Mouse (Mus musculus): ENCODE measurements around the gene Phyhipl. TPM values are rescaled to one million over a fixed set of nuclear protein-coding genes. Genes with fewer than 3 reads are reported as not detected.

The Phyhipl gene
- polyA plus RNA-seq, 1 experiment from 2014 or later: 26.9 TPM

GRCm38 (mm10) chr10:70683508-70683907, 27.7 kb upstream of the Phyhipl start:
- H3K9ac ChIP-seq (replicated peaks; ENCODE audit: low read length): no peak overlapping the region
- no peaks in the 10 kb centered on the region for H3K4me1 ChIP-seq (ENCODE audit: insufficient read depth, low read length)
- 85% methylated on average over 4 of the region's 4 CpGs for WGBS
- no peaks in the 10 kb centered on the region for H3K36me3 ChIP-seq (ENCODE audit: insufficient read depth, low read length)
- no peak for ATAC-seq (ENCODE audit: low FRiP score, low TSS enrichment)
- no peak overlapping the region for H3K4me3 ChIP-seq (ENCODE audit: low read length)
- H3K27ac ChIP-seq (ENCODE audit: low read length): no peak overlapping the region
- no peaks in the 10 kb centered on the region for H3K27me3 ChIP-seq (ENCODE audit: insufficient read depth, low read length)
- no peak overlapping the region for H3K4me2 ChIP-seq (replicated peaks; ENCODE audit: low read depth, low read length)
- no peaks in the 10 kb centered on the region for H3K9me3 ChIP-seq (ENCODE audit: low read length)

GRCm38 (mm10) chr10:70677946-70678345, 22.2 kb upstream of the Phyhipl start:
- H3K27me3 ChIP-seq (ENCODE audit: insufficient read depth, low read length): no peaks in the 10 kb centered on the region
- H3K9ac ChIP-seq (replicated peaks; ENCODE audit: low read length): no peak overlapping the region
- no peaks in the 10 kb centered on the region for H3K9me3 ChIP-seq (ENCODE audit: low read length)
- WGBS: 100% methylated on average over 1 of the region's 1 CpGs
- H3K4me1 ChIP-seq (ENCODE audit: insufficient read depth, low read length): no peaks in the 10 kb centered on the region
- no peak overlapping the region for H3K27ac ChIP-seq (ENCODE audit: low read length)
- no peak overlapping the region for H3K4me3 ChIP-seq (ENCODE audit: low read length)
- H3K36me3 ChIP-seq (ENCODE audit: insufficient read depth, low read length): no peaks in the 10 kb centered on the region
- H3K4me2 ChIP-seq (replicated peaks; ENCODE audit: low read depth, low read length): no peak overlapping the region
- ATAC-seq (ENCODE audit: low FRiP score, low TSS enrichment): no peak

GRCm38 (mm10) chr10:70656272-70656671, 507 bp upstream of the Phyhipl start:
- ATAC-seq (ENCODE audit: low FRiP score, low TSS enrichment): peak; percentile 61; the same call in 1 of the 2 replicates
- peak overlapping the region; percentile 74 for H3K27ac ChIP-seq (ENCODE audit: low read length)

GRCm38 (mm10) chr10:70654655-70655054, 1.1 kb downstream of the Phyhipl start:
- Histone ChIP-seq H3K36me3 (ENCODE audit: insufficient read depth, low read length) (no peaks in the 10 kb centered on the region), H3K4me1 (ENCODE audit: insufficient read depth, low read length) (peaks cover 3% of the 10 kb centered on the region; the same call in 1 of the 2 replicates), H3K4me3 (ENCODE audit: low read length) (no peak overlapping the region), H3K9me3 (ENCODE audit: low read length) (no peaks in the 10 kb centered on the region), H3K27ac (ENCODE audit: low read length) (peak overlapping the region; percentile 68), H3K9ac (replicated peaks; ENCODE audit: low read length) (0 out of 2 replicates have a peak overlapping the region, but pooled peaks have one; percentile 4), H3K4me2 (replicated peaks; ENCODE audit: low read depth, low read length) (peak overlapping the region; percentile 23; the same call in 1 of the 2 replicates), H3K27me3 (ENCODE audit: insufficient read depth, low read length) (no peaks in the 10 kb centered on the region)
- 60% methylated on average over 4 of the region's 4 CpGs for WGBS
- ATAC-seq (ENCODE audit: low FRiP score, low TSS enrichment): no peak

More at GRCm38 (mm10) chr10:70656272-70656671, 507 bp upstream of the Phyhipl start:
- Histone ChIP-seq H3K27me3 (ENCODE audit: insufficient read depth, low read length) (no peaks in the 10 kb centered on the region), H3K4me3 (ENCODE audit: low read length) (no peak overlapping the region), H3K9ac (replicated peaks; ENCODE audit: low read length) (no peak overlapping the region), H3K4me1 (ENCODE audit: insufficient read depth, low read length) (peaks cover 3% of the 10 kb centered on the region; the same call in 1 of the 2 replicates), H3K9me3 (ENCODE audit: low read length) (peaks cover 3% of the 10 kb centered on the region; the same call in 1 of the 2 replicates), H3K36me3 (ENCODE audit: insufficient read depth, low read length) (no peaks in the 10 kb centered on the region), H3K4me2 (replicated peaks; ENCODE audit: low read depth, low read length) (no peak overlapping the region)
- 45% methylated on average over 6 of the region's 6 CpGs for WGBS

- H3K4me3 ChIP-seq (ENCODE audit: low read length): no peak overlapping the region
- no peaks in the 10 kb centered on the region for H3K9me3 ChIP-seq (ENCODE audit: low read length)
- H3K4me2 ChIP-seq (replicated peaks; ENCODE audit: low read depth, low read length): no peak overlapping the region
- H3K36me3 ChIP-seq (ENCODE audit: insufficient read depth, low read length): no peaks in the 10 kb centered on the region
- H3K4me1 ChIP-seq (ENCODE audit: insufficient read depth, low read length): peaks cover 3% of the 10 kb centered on the region; the same call in 1 of the 2 replicates
- H3K27ac ChIP-seq (ENCODE audit: low read length): no peak overlapping the region
- H3K9ac ChIP-seq (replicated peaks; ENCODE audit: low read length): no peak overlapping the region
- 57% methylated on average over 3 of the region's 3 CpGs for WGBS
- H3K27me3 ChIP-seq (ENCODE audit: insufficient read depth, low read length): no peaks in the 10 kb centered on the region
- ATAC-seq (ENCODE audit: low FRiP score, low TSS enrichment): no peak
Observed at GRCm38 (mm10) chr10:70654139-70654538, 1.6 kb downstream of the Phyhipl start.

- H3K4me2 ChIP-seq (replicated peaks; ENCODE audit: low read depth, low read length): no peak overlapping the region
- H3K4me3 ChIP-seq (ENCODE audit: low read length): no peak overlapping the region
- ATAC-seq (ENCODE audit: low FRiP score, low TSS enrichment): no peak
- H3K4me1 ChIP-seq (ENCODE audit: insufficient read depth, low read length): peaks cover 3% of the 10 kb centered on the region; the same call in 1 of the 2 replicates
- WGBS: 60% methylated on average over 16 of the region's 16 CpGs
- H3K9me3 ChIP-seq (ENCODE audit: low read length): no peaks in the 10 kb centered on the region
- H3K27me3 ChIP-seq (ENCODE audit: insufficient read depth, low read length): no peaks in the 10 kb centered on the region
- no peaks in the 10 kb centered on the region for H3K36me3 ChIP-seq (ENCODE audit: insufficient read depth, low read length)
- H3K9ac ChIP-seq (replicated peaks; ENCODE audit: low read length): no peak overlapping the region
- H3K27ac ChIP-seq (ENCODE audit: low read length): no peak overlapping the region
Observed at GRCm38 (mm10) chr10:70651769-70652648, 3.8 kb downstream of the Phyhipl start.

GRCm38 (mm10) chr10:70648831-70649230, 6.9 kb downstream of the Phyhipl start:
- H3K4me2 ChIP-seq (replicated peaks; ENCODE audit: low read depth, low read length): no peak overlapping the region
- no peak for ATAC-seq (ENCODE audit: low FRiP score, low TSS enrichment)
- H3K4me1 ChIP-seq (ENCODE audit: insufficient read depth, low read length): no peaks in the 10 kb centered on the region

GRCm38 (mm10) chr10:70643131-70643530, 12.6 kb downstream of the Phyhipl start:
- peak; percentile 94 for ATAC-seq (ENCODE audit: low FRiP score, low TSS enrichment)
- H3K4me3 ChIP-seq (ENCODE audit: low read length): no peak overlapping the region

More at GRCm38 (mm10) chr10:70648831-70649230, 6.9 kb downstream of the Phyhipl start:
- Histone ChIP-seq H3K9ac (replicated peaks; ENCODE audit: low read length) (no peak overlapping the region), H3K36me3 (ENCODE audit: insufficient read depth, low read length) (no peaks in the 10 kb centered on the region), H3K9me3 (ENCODE audit: low read length) (no peaks in the 10 kb centered on the region), H3K4me3 (ENCODE audit: low read length) (no peak overlapping the region), H3K27ac (ENCODE audit: low read length) (no peak overlapping the region), H3K27me3 (ENCODE audit: insufficient read depth, low read length) (no peaks in the 10 kb centered on the region)
- 79% methylated on average over 5 of the region's 5 CpGs for WGBS

GRCm38 (mm10) chr10:70640896-70641596, 14.7 kb downstream of the Phyhipl start:
- ATAC-seq (ENCODE audit: low FRiP score, low TSS enrichment): no peak
- H3K4me1 ChIP-seq (ENCODE audit: insufficient read depth, low read length): peaks cover 12% of the 10 kb centered on the region; the same call in 1 of the 2 replicates

More at GRCm38 (mm10) chr10:70643131-70643530, 12.6 kb downstream of the Phyhipl start:
- no peak overlapping the region for H3K4me2 ChIP-seq (replicated peaks; ENCODE audit: low read depth, low read length)
- WGBS: 56% methylated on average over 9 of the region's 9 CpGs
- H3K27ac ChIP-seq (ENCODE audit: low read length): peak overlapping the region; percentile 85
- H3K36me3 ChIP-seq (ENCODE audit: insufficient read depth, low read length): no peaks in the 10 kb centered on the region
- no peak overlapping the region for H3K9ac ChIP-seq (replicated peaks; ENCODE audit: low read length)
- H3K4me1 ChIP-seq (ENCODE audit: insufficient read depth, low read length): peaks cover 12% of the 10 kb centered on the region; the same call in 1 of the 2 replicates
- H3K27me3 ChIP-seq (ENCODE audit: insufficient read depth, low read length): no peaks in the 10 kb centered on the region
- H3K9me3 ChIP-seq (ENCODE audit: low read length): no peaks in the 10 kb centered on the region

More at GRCm38 (mm10) chr10:70640896-70641596, 14.7 kb downstream of the Phyhipl start:
- no peak overlapping the region for H3K4me2 ChIP-seq (replicated peaks; ENCODE audit: low read depth, low read length)
- no peak overlapping the region for H3K9ac ChIP-seq (replicated peaks; ENCODE audit: low read length)
- 78% methylated on average over 11 of the region's 11 CpGs for WGBS
- H3K27ac ChIP-seq (ENCODE audit: low read length): no peak overlapping the region
- no peak overlapping the region for H3K4me3 ChIP-seq (ENCODE audit: low read length)
- H3K27me3 ChIP-seq (ENCODE audit: insufficient read depth, low read length): no peaks in the 10 kb centered on the region
- no peaks in the 10 kb centered on the region for H3K9me3 ChIP-seq (ENCODE audit: low read length)
- no peaks in the 10 kb centered on the region for H3K36me3 ChIP-seq (ENCODE audit: insufficient read depth, low read length)
